Mouse (Mus musculus) urinary bladder, postnatal 25 days (tissue): ENCODE measurements at regions not wholly inside any gene's neighbourhood (a gene's known extent, or its start where the extent isn't known, plus 50 kb on each side); places are given as distances from the start of the nearest gene placed in this dataset.

Source experiments
- DNase-seq: peaks from one replicate; pipeline ENCODE4 v3.0.0; 2022; ENCODE audit warnings: low spot score

GRCm38 (mm10) chr1:51531360-51531759 lies 53.1 kb upstream of the Nabp1 start:
- no peak for DNase-seq

DNA sequence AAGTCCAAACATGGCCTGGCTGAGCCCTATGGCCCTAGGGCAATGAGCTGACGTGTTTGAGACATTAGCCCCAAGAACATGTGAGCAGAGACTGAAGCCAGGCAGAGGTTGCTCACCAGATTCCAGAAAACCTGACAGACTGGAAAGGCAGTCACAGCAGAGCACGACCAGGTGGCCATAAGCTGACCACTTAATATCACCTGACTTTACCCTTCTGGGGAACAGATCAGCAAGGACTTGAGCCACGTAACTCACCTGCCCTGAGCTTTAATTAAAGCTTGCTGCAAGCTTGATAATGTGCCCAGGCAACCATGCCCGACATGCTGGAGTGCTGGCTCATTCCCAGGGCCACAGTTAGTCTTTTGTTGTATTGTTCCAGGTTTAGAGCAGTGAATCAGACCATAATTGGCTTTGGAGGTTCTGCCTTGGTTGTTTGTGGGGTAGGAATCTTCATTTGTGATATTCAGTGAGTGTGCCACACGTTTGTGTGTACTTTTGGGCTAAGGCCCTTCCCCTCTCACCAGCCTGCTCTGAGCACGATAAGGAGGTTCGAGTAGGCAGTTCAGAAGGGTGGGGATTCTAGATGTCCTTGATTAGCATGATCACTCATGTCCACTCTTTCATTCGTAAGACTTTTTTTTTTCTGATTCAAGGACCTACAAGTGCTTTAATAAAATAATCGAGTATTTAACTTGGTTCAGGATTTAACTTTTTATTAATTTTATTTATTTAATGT lies 52.1 kb upstream of the Nabp1 start:
- DNase-seq, result peak; percentile 38

- no peak for DNase-seq
Measured at GRCm38 (mm10) chr1:51529653-51530052, 51.4 kb upstream of the Nabp1 start.

- no peak for DNase-seq
Measured at GRCm38 (mm10) chr1:51528671-51529070, 50.4 kb upstream of the Nabp1 start.
